ENCODE assay signal across 9 mouse cellular contexts in genomic region chr3:27467505-27468020, GRCm38 (mm10).
DNase-seq lines count a peak whose midpoint lies in the region; ATAC-seq and TF ChIP-seq lines count a peak whose summit lies in the region.
"Had no signal": no experiment of that assay in that cellular context is flagged by ENCODE, and none has a peak within 500 bp of the region (broad histone marks: within the 10 kb centered on the region; RNA-seq: fewer than 3 reads in every experiment).

No protein-coding gene starts in this region.

- no peaks in the 10 kb centered on the region for H3K9me3 ChIP-seq in liver, embryonic 11.5 days (ENCODE audit: control insufficient read depth, low read length)
- H3K9me3 ChIP-seq: midbrain, embryonic 12.5 days had no signal

- H3K27me3 ChIP-seq in liver, embryonic 11.5 days (replicated peaks; ENCODE audit: control insufficient read depth, insufficient read depth, low read length): no peaks in the 10 kb centered on the region
- H3K27me3 ChIP-seq: midbrain, embryonic 12.5 days had no signal

- TF ChIP-seq POLR2A in embryonic fibroblast, embryonic 13.5 days (IDR thresholded peaks at IDR 0.05; ENCODE audit: low read depth, low read length): no peak

- no peak overlapping the region for H3K4me2 ChIP-seq in liver, embryonic 11.5 days
- H3K4me2 ChIP-seq: midbrain, embryonic 12.5 days had no signal

- no peak overlapping the region for H3K4me3 ChIP-seq in liver, embryonic 11.5 days (ENCODE audit: low read depth, low read length)
- no peak overlapping the region for H3K4me3 ChIP-seq in embryonic fibroblast, embryonic 13.5 days (ENCODE audit: insufficient read depth, low read length)
- H3K4me3 ChIP-seq: midbrain, embryonic 12.5 days had no signal

- peak; percentile 26 for DNase-seq in embryo, embryonic 10 days (ENCODE audit: low spot score)
- no peak for DNase-seq in embryo, embryonic 9.5 days (ENCODE audit: extremely low spot score)
- peak; percentile 34 for DNase-seq in liver
- no peak for DNase-seq in liver, embryonic 11.5 days (ENCODE audit: low spot score)
- peak; percentile 67 for DNase-seq in testis, postnatal 10 days (ENCODE audit: low spot score)
- no peak for DNase-seq in urinary bladder, adult 2 months (ENCODE audit: low spot score)
- no peak for DNase-seq in left cerebral cortex, adult 9 months (ENCODE audit: low spot score in 2 of 2)

- peak; percentile 45; the same call in 1 of the 2 replicates for TF ChIP-seq CTCF in embryonic fibroblast, embryonic 13.5 days (IDR thresholded peaks at IDR 0.05; ENCODE audit: borderline replicate concordance, insufficient read depth, low read length)

- H3K9ac ChIP-seq in liver, embryonic 11.5 days (ENCODE audit: low read depth, low read length): no peak overlapping the region
- H3K9ac ChIP-seq: midbrain, embryonic 12.5 days had no signal

- no peaks in the 10 kb centered on the region for H3K4me1 ChIP-seq in liver, embryonic 11.5 days (replicated peaks; ENCODE audit: control insufficient read depth, insufficient read depth, low read length)
- H3K4me1 ChIP-seq in embryonic fibroblast, embryonic 13.5 days (ENCODE audit: control insufficient read depth, insufficient read depth, low read length): no peaks in the 10 kb centered on the region
- H3K4me1 ChIP-seq: midbrain, embryonic 12.5 days had no signal

- H3K36me3 ChIP-seq in liver, embryonic 11.5 days (ENCODE audit: control insufficient read depth, insufficient read depth, low read length): peaks cover 5% of the 10 kb centered on the region

- no peak overlapping the region for H3K27ac ChIP-seq in liver, embryonic 11.5 days (ENCODE audit: low read depth, low read length)
- no peak overlapping the region for H3K27ac ChIP-seq in embryonic fibroblast, embryonic 13.5 days (ENCODE audit: insufficient read depth, low read length)
- H3K27ac ChIP-seq: midbrain, embryonic 12.5 days had no signal

- ATAC-seq in liver, embryonic 11.5 days (replicated peaks; ENCODE audit: low FRiP score): no peak

- WGBS in liver, embryonic 11.5 days: 78% methylated on average over 11 of the region's 11 CpGs

Comparison
In these comparisons a context has a peak if more than half of its experiments do, and no peak if none do; other contexts are left out.
1. DNase-seq: peak in embryo, embryonic 10 days (single experiment), liver (single experiment) and testis, postnatal 10 days (single experiment); none in embryo, embryonic 9.5 days (single experiment), liver, embryonic 11.5 days (single experiment), urinary bladder, adult 2 months (single experiment) and left cerebral cortex, adult 9 months (0 of 2).